Mouse (Mus musculus) stomach, embryonic 15.5 days (tissue): Measurements from ENCODE around the gene Zfp39. TPM values are rescaled to one million over a fixed set of nuclear protein-coding genes. Genes with fewer than 3 reads are reported as not detected.
"Not testable (repeated sequence)": the region's sequence is repeated elsewhere in the genome, so short reads cannot be mapped to it uniquely, and the experiment has no call there.

Source experiments
- ATAC-seq: fragments of 200-750 bp; cut with Nextera tagmentation; 2 replicates; pipeline ENCODE4 v1.8.0; 2017; ENCODE audit warnings: low read depth, moderate number of reproducible peaks, moderate TSS enrichment; ENCODE audit not compliant: insufficient read depth, low FRiP score
- H3K27ac ChIP-seq: fragments of 300-500 bp; sonication (generic); 2 replicates; pipeline ENCODE4 v1.5.1; 2015; ENCODE audit warnings: mild to moderate bottlenecking, inconsistent platforms
- H3K27me3 ChIP-seq: fragments of 300-500 bp; sonication (generic); replicated peaks from 2 replicates; pipeline ENCODE4 v1.6.1; 2015; ENCODE audit warnings: inconsistent platforms
- H3K36me3 ChIP-seq: fragments of 300-500 bp; sonication (generic); 2 replicates; pipeline ENCODE4 v1.6.1; 2015; ENCODE audit warnings: inconsistent platforms
- H3K4me1 ChIP-seq: fragments of 300-500 bp; sonication (generic); 2 replicates; pipeline ENCODE4 v1.6.1; 2015; ENCODE audit warnings: inconsistent platforms
- H3K4me2 ChIP-seq: fragments of 300-500 bp; sonication (generic); 2 replicates; pipeline ENCODE4 v1.6.1; 2015; ENCODE audit warnings: mild to moderate bottlenecking, inconsistent platforms
- H3K4me3 ChIP-seq: fragments of 300-500 bp; sonication (generic); replicated peaks from 2 replicates; pipeline ENCODE4 v1.5.1; 2015; ENCODE audit warnings: inconsistent platforms
- H3K9ac ChIP-seq: fragments of 300-500 bp; sonication (generic); 2 replicates; pipeline ENCODE4 v1.6.1; 2015; ENCODE audit warnings: inconsistent platforms
- H3K9me3 ChIP-seq: fragments of 300-500 bp; sonication (generic); 2 replicates; pipeline ENCODE4 v1.6.1; 2016; ENCODE audit warnings: inconsistent platforms
- WGBS: fragments of 180-500 bp; shearing (Covaris S2); methylation state at CpG from one replicate; pipeline ENCODE4 v1.1.7; 2015; 5-methylcytosine and 5-hydroxymethylcytosine counted together
- polyA plus RNA-seq: library from polyadenylated mRNA; unstranded; fragments of >200 nt; fragmentation: Nextera tagmentation; extraction: Ambion mirVana; gene quantifications from 2 replicates; pipeline ENCODE4 v1.2.1, GENCODE M21; 2015

Gene Zfp39
- polyA plus RNA-seq, 1 experiment from 2014 or later: 4.6 TPM

GRCm38 (mm10) chr11:58870961-58871360 lies 33.1 kb downstream of the Zfp39 start:
- Histone ChIP-seq H3K27ac (no peak overlapping the region), H3K36me3 (0 out of 2 replicates have a peak, but pooled peaks cover 6% of the 10 kb centered on the region), H3K27me3 (no peaks in the 10 kb centered on the region), H3K9me3 (no peaks in the 10 kb centered on the region), H3K4me2 (no peak overlapping the region), H3K4me1 (peaks cover 8% of the 10 kb centered on the region; the same call in 1 of the 2 replicates), H3K9ac (no peak overlapping the region), H3K4me3 (no peak overlapping the region)
- WGBS: 79% methylated on average over 4 of the region's 4 CpGs
- ATAC-seq: no peak

- Histone ChIP-seq H3K4me3 (peak overlapping the region; percentile 80), H3K9ac (no peak overlapping the region), H3K36me3 (0 out of 2 replicates have a peak, but pooled peaks cover 6% of the 10 kb centered on the region), H3K27me3 (no peaks in the 10 kb centered on the region), H3K4me1 (peaks cover 8% of the 10 kb centered on the region; the same call in 1 of the 2 replicates), H3K9me3 (no peaks in the 10 kb centered on the region), H3K27ac (no peak overlapping the region), H3K4me2 (peak overlapping the region; percentile 75)
- WGBS: 77% methylated on average over 6 of the region's 6 CpGs
- no peak for ATAC-seq
Observed at GRCm38 (mm10) chr11:58867954-58868330, 36.1 kb downstream of the Zfp39 start.

GRCm38 (mm10) chr11:58867039-58867953 lies 36.7 kb downstream of the Zfp39 start, which contains the start of gene 2810021J22Rik:
TSS of gene 2810021J22Rik (plus strand) at chr11:58867216.
- peak; percentile 92 for ATAC-seq
- 3% methylated on average over 37 of the region's 37 CpGs for WGBS

GRCm38 (mm10) chr11:58860744-58861143 lies 43.3 kb downstream of the Zfp39 start:
- 92% methylated on average over 8 of the region's 8 CpGs for WGBS
- Histone ChIP-seq H3K4me2 (no peak overlapping the region), H3K36me3 (peaks cover 48% of the 10 kb centered on the region), H3K4me1 (no peaks in the 10 kb centered on the region), H3K4me3 (no peak overlapping the region), H3K27me3 (no peaks in the 10 kb centered on the region), H3K9ac (no peak overlapping the region), H3K9me3 (peaks cover 11% of the 10 kb centered on the region), H3K27ac (no peak overlapping the region)
- no peak for ATAC-seq

More at GRCm38 (mm10) chr11:58867039-58867953, 36.7 kb downstream of the Zfp39 start, which contains the start of gene 2810021J22Rik:
- peak within 1 kb of the TSS; percentile 75 for H3K4me2 ChIP-seq
- H3K27ac ChIP-seq: peak within 1 kb of the TSS; percentile 89
- no peaks in the 10 kb centered on the region for H3K9me3 ChIP-seq
- H3K9ac ChIP-seq: peak within 1 kb of the TSS; percentile 50
- peak within 1 kb of the TSS; percentile 80 for H3K4me3 ChIP-seq
- H3K36me3 ChIP-seq: 0 out of 2 replicates have a peak, but pooled peaks cover 6% of the 10 kb centered on the region
- no peaks in the 10 kb centered on the region for H3K27me3 ChIP-seq
- peaks cover 8% of the 10 kb centered on the region; the same call in 1 of the 2 replicates for H3K4me1 ChIP-seq

- no peak for ATAC-seq
- Histone ChIP-seq H3K4me2 (no peak overlapping the region), H3K36me3 (peaks cover 12% of the 10 kb centered on the region; the same call in 1 of the 2 replicates), H3K9ac (no peak overlapping the region), H3K4me1 (peaks cover 5% of the 10 kb centered on the region; the same call in 1 of the 2 replicates), H3K9me3 (no peaks in the 10 kb centered on the region), H3K27me3 (no peaks in the 10 kb centered on the region), H3K4me3 (no peak overlapping the region), H3K27ac (no peak overlapping the region)
- WGBS: 70% methylated on average over 2 of the region's 2 CpGs
Observed at GRCm38 (mm10) chr11:58849731-58850130, 54.3 kb downstream of the Zfp39 start.

- WGBS: 40% methylated on average over 9 of the region's 9 CpGs
- no peaks in the 10 kb centered on the region for H3K27me3 ChIP-seq
- H3K9ac ChIP-seq: peak overlapping the region; percentile 83
Observed at GRCm38 (mm10) chr11:58847636-58848035, 56.4 kb downstream of the Zfp39 start.

GRCm38 (mm10) chr11:58846919-58847461 lies 57.0 kb downstream of the Zfp39 start, which contains the start of gene Gm12258:
TSS of gene Gm12258 (plus strand) at chr11:58847158.
- peak within 1 kb of the TSS; percentile 69 for H3K4me2 ChIP-seq
- 0% methylated on average over 24 of the region's 24 CpGs for WGBS
- H3K27ac ChIP-seq: peak within 1 kb of the TSS; percentile 69; the same call in 1 of the 2 replicates
- no peaks in the 10 kb centered on the region for H3K9me3 ChIP-seq
- peaks cover 5% of the 10 kb centered on the region; the same call in 1 of the 2 replicates for H3K4me1 ChIP-seq
- no peaks in the 10 kb centered on the region for H3K27me3 ChIP-seq
- H3K4me3 ChIP-seq: peak within 1 kb of the TSS; percentile 83
- peak; percentile 99 for ATAC-seq
- H3K36me3 ChIP-seq: peaks cover 12% of the 10 kb centered on the region; the same call in 1 of the 2 replicates
- peak within 1 kb of the TSS; percentile 83 for H3K9ac ChIP-seq

More at GRCm38 (mm10) chr11:58847636-58848035, 56.4 kb downstream of the Zfp39 start:
- ATAC-seq: no peak
- H3K27ac ChIP-seq: no peak overlapping the region
- H3K36me3 ChIP-seq: peaks cover 12% of the 10 kb centered on the region; the same call in 1 of the 2 replicates
- H3K4me2 ChIP-seq: peak overlapping the region; percentile 69
- peak overlapping the region; percentile 83 for H3K4me3 ChIP-seq
- H3K4me1 ChIP-seq: peaks cover 5% of the 10 kb centered on the region; the same call in 1 of the 2 replicates
- no peaks in the 10 kb centered on the region for H3K9me3 ChIP-seq

- H3K27ac ChIP-seq, H3K4me1 ChIP-seq, ATAC-seq, H3K4me2 ChIP-seq, H3K9ac ChIP-seq, H3K4me3 ChIP-seq, H3K9me3 ChIP-seq, H3K36me3 ChIP-seq, H3K27me3 ChIP-seq: not testable (repeated sequence)
Observed at GRCm38 (mm10) chr11:58838951-58839350, 65.1 kb downstream of the Zfp39 start, which contains the start of gene Olfr311. TSS of gene Olfr311 (plus strand) at chr11:58839251.

Other genes with a start within 250 kb of the Zfp39 start
- gene Olfr322, start 245.4 kb downstream of the Zfp39 start, polyA plus RNA-seq: not detected in 2 replicates
- not detected in 2 replicates for gene Olfr320, start 223.1 kb downstream of the Zfp39 start, polyA plus RNA-seq
- not detected in 2 replicates for gene Olfr319, start 205.1 kb downstream of the Zfp39 start, polyA plus RNA-seq
- gene Olfr318, start 180.2 kb downstream of the Zfp39 start, polyA plus RNA-seq: not detected in 2 replicates
- gene Olfr317, start 165.0 kb downstream of the Zfp39 start, polyA plus RNA-seq: not detected in 2 replicates
- not detected in 2 replicates for gene Olfr316, start 151.5 kb downstream of the Zfp39 start, polyA plus RNA-seq
- not detected in 2 replicates for gene Olfr315, start 131.0 kb downstream of the Zfp39 start, polyA plus RNA-seq
- not detected in 2 replicates for gene Olfr314, start 121.3 kb downstream of the Zfp39 start, polyA plus RNA-seq
- 9.6 and 14.0 TPM in 2 replicates for gene Fam183b, start 102.3 kb downstream of the Zfp39 start, polyA plus RNA-seq
- gene Olfr313, start 89.2 kb downstream of the Zfp39 start, polyA plus RNA-seq: not detected in 2 replicates
- not detected in 2 replicates for gene Olfr312, start 75.0 kb downstream of the Zfp39 start, polyA plus RNA-seq
- gene Olfr311, start 65.0 kb downstream of the Zfp39 start, polyA plus RNA-seq: not detected in 2 replicates
- gene Gm12258, start 57.1 kb downstream of the Zfp39 start, polyA plus RNA-seq: 8.2 and 8.5 TPM in 2 replicates
- gene 2810021J22Rik, start 37.0 kb downstream of the Zfp39 start, polyA plus RNA-seq: 6.7 and 6.8 TPM in 2 replicates
- gene Btnl10, start 13.7 kb upstream of the Zfp39 start, polyA plus RNA-seq: 0.59 and 0.95 TPM in 2 replicates
- gene Rnf187, start 34.7 kb upstream of the Zfp39 start, polyA plus RNA-seq: 229 and 235 TPM in 2 replicates
- 42.0 and 45.8 TPM in 2 replicates for gene Hist3h2ba, start 44.7 kb upstream of the Zfp39 start, polyA plus RNA-seq
- 29.6 and 32.2 TPM in 2 replicates for gene Hist3h2a, start 50.5 kb upstream of the Zfp39 start, polyA plus RNA-seq
- gene Trim17, start 50.5 kb upstream of the Zfp39 start, polyA plus RNA-seq: 0.19 and 0.28 TPM in 2 replicates
- 17.9 and 19.1 TPM in 2 replicates for gene Trim11, start 73.9 kb upstream of the Zfp39 start, polyA plus RNA-seq
- gene Obscn, start 232.2 kb upstream of the Zfp39 start, polyA plus RNA-seq: 0.73 and 0.80 TPM in 2 replicates